Mouse (Mus musculus) cerebellum, adult 11 months (tissue): ENCODE data around the gene Eif2b5.
A peak's percentile ranks its signal among the peaks of the same experiment; 100 is the strongest.
"Not testable (repeated sequence)": the region's sequence is repeated elsewhere in the genome, so short reads cannot be mapped to it uniquely, and the experiment has no call there.

Experiments
- DNase-seq: peaks from one replicate; pipeline ENCODE4 v3.0.0; 2022

The Eif2b5 gene

DNA sequence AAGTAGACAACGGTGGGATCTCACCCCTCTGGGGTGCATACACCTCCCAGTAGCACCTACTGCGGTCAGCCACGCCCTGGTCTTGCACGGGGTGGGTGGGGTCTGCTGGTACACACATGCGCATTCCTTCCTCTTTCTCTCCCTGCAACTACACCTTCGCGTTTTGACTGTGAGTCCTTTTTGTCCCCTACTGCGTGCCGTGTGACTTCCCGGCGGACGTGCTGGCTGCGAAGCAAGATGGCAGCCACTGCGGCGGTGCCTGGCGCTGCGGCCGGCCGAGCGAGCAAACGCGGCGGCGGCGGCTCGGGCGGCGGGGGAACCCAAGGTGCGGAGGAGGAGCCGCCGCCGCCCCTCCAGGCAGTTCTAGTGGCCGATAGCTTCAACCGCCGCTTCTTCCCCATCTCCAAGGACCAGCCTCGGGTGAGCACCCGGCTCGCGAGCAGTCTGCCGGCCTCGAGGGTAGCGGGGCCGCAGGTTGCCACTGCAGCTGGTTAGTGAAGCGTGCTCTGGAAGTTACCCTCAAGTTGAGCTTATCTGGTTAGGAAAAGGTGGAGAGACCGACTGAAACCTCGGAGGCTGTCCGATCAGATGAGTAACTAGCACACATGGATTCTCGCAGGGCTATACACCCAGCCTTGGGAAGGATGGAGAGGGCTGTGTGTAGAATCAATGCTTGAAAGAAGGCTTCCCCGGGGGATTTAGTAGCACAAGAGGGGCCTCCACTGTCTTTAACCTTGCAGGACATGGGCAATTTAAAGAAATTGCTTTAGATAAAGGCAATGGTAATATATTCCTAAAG lies at the start of gene Eif2b5:
Gene Eif2b5 (plus strand): TSS at position 141 of the 799 bp plus-strand sequence.
- DNase-seq, result peak; percentile 93

- no peak for DNase-seq
These were observed 46.8 kb upstream of the Eif2b5 start for GRCm38 (mm10) chr16:20451774-20452173.

DNA sequence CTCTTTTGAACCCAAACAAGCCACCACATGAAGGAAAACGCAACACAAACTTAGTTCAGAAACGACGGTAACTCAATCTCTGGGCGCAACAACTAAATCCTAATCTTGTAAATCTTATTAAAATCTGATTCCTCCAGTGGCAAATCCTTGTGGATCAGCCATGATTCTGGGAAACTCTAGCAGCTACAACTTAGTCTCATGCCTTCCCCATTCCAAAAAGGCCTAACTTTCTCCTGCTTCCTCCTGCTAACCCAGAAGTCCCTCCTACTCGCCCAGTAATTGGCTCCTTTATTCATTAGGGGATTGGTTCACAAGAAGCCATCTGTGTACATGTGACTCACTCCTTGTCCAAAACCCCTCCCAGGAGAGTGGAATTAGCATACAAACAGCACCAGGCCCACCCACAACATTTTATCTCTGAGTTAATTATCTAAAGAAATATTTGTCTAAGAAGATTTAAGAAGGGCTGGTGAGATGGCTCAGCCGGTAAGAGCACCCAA lies 44.4 kb upstream of the Eif2b5 start:
- no peak for DNase-seq

- no peak for DNase-seq
These were observed 42.5 kb upstream of the Eif2b5 start for GRCm38 (mm10) chr16:20456106-20456505.

GRCm38 (mm10) chr16:20458736-20459135 lies 39.9 kb upstream of the Eif2b5 start:
- not testable (repeated sequence) for DNase-seq

GRCm38 (mm10) chr16:20464725-20465124 lies 33.9 kb upstream of the Eif2b5 start:
- DNase-seq, result no peak

- DNase-seq, result no peak
These were observed 27.6 kb upstream of the Eif2b5 start for GRCm38 (mm10) chr16:20470981-20471380.

- DNase-seq, result no peak
These were observed 26.9 kb upstream of the Eif2b5 start for GRCm38 (mm10) chr16:20471686-20472085.

DNA sequence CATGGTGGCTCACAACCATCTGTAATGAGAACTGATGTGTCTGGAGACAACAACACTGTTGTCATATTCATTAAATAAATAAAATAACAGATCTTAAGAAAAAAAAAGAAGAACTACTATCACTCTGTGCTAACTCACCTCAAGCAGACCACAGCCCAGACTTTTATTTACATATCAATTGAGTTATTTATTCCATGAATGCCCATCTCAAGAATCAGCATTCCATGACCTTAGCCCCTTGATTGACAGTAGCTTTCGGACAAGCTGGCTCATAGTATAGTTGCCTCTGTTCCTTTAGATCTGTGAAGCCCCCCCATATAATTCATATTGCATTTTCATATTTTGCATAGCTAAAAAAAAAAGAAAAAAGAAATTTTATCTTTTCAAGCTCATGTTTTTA lies 24.9 kb upstream of the Eif2b5 start:
- no peak for DNase-seq

DNA sequence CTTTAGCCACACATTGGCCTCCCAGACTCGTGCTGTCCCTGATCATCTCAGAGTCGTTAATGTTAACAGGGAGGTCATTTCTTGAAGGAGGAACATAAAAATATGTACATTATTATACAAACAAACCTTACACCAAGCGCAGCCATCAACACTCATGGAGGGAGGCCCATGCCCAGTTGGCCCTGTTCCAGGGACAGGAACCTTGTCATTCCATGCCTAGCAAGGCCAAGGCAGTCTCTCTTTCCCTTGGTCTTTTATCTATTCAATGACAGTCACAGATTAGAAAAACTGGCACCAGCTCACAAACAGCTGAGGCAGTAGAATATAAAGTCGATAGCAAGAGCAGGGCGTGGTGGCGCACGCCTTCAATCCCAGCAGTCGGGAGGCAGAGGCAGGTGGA lies 24.4 kb upstream of the Eif2b5 start:
- no peak for DNase-seq

GRCm38 (mm10) chr16:20474786-20475185 lies 23.8 kb upstream of the Eif2b5 start:
- DNase-seq, result no peak

GRCm38 (mm10) chr16:20475335-20475734 lies 23.3 kb upstream of the Eif2b5 start:
- DNase-seq, result no peak

DNA sequence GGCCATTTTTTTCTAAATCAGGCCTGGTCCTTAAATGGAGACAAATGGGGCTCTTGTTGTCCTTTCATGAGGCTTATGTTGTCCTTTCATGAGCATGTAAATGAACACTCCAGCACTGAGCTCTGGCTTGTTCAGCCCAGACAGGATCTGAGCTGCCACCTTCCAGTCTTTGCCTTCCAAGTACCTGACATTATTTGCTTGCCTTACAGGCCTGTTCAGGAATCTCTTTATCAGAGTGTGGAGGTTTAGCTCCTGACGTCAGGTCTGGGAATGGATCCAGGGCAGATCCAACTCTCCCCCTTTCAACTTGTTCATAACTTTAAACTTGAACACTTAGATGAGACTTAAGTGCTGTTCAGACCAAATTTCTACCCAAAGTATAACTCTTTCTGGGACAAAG lies 21.8 kb upstream of the Eif2b5 start:
- no peak for DNase-seq

DNA sequence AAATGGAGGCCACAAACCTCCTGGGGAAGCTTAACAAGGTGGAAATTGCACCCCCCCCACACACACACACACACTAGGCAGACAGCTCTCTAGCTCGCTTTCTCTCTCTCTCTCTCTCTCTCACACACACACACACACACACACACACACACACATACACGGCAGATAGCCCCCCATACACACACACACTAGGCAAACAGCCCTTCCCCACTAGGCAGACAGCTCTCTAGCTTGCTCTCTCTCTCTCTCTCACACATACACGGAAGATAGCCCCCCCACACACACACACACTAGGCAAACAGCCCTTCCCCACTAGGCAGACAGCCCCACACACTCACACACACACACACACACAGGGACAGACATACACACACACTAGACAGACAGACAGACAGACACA lies 21.3 kb upstream of the Eif2b5 start:
- DNase-seq, result no peak

- no peak for DNase-seq
These were observed 20.1 kb upstream of the Eif2b5 start for GRCm38 (mm10) chr16:20478504-20478903.

DNA sequence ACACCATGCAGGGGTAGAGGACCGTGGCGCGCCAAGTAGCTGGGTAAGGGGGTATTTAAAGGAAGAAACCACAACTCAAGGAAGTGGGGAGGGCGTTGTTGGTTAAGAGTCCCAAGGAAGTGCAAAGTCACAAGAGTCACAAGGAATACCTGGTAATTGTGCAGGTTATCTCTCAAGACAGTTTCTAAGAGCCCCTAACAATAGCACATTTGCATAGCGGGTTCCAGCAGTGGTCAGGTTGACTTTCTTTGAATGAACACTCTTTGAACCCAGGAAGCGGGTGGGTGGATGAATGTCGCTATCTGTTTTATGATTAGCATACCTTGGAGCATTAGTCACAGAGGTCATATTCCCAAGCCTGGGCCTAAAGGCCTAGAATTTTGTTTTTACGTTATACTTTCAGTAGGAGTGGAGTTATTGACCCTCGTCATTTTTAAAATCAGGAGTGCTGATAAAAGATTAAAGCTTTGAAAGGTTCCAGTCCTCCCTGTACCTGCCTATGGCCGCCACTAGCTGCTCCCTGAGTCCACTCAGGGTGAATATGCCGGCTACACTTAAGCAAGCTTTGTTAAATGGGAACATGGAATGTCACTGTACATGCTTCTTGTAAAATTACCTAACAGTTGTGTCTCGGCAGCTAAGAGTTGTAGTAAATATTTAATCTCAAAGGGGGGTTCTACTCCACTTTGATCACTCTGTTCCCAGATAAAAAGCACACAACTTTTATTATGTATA lies 19.4 kb upstream of the Eif2b5 start:
- not testable (repeated sequence) for DNase-seq

- DNase-seq, result no peak
These were observed 18.5 kb upstream of the Eif2b5 start for GRCm38 (mm10) chr16:20480115-20480514.

DNA sequence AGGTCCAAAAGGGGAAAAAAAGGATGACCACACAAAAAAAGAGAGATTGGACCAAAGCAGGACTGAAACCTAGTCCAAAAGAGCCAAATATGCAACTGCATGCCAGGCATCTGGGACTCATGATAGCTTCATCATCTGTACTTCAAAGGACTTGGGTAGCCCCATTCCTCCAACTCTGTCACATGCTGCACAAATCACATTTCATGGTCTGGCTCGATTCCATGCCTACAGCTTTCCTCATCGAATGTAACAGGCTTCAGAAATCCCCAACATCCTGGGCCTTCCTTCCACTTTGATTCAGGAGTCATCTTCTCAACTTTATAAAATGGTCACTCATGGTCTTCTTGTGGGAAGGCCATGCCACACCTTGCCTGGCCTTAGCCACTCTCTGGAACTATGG lies 16.9 kb upstream of the Eif2b5 start:
- no peak for DNase-seq

- not testable (repeated sequence) for DNase-seq
These were observed 14.9 kb upstream of the Eif2b5 start for GRCm38 (mm10) chr16:20483716-20484115.

- DNase-seq, result no peak
These were observed 13.6 kb upstream of the Eif2b5 start for GRCm38 (mm10) chr16:20485061-20485460.

GRCm38 (mm10) chr16:20486048-20486447 lies 12.6 kb upstream of the Eif2b5 start:
- DNase-seq, result no peak

DNA sequence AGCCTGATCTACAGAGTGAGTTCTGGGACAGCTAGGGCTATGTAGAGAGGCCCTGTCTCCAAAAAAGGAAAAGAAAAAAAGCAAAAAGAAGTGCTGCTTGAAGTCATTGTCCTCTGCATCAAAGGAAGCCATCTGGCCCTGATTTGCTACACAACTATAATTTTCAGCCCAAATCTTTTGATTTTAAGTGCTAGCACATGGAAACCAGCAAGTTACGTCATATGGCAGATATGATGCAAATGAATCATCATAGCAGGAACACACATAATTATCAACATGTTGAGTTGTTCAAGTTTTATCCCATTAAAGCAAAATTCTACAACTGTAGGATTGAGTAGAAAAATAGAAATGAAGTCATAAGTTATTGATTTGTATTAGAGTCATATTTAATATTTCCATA lies 10.5 kb upstream of the Eif2b5 start:
- no peak for DNase-seq

- not testable (repeated sequence) for DNase-seq
These were observed 9.9 kb upstream of the Eif2b5 start for GRCm38 (mm10) chr16:20488751-20489150.

- no peak for DNase-seq
These were observed 9.4 kb upstream of the Eif2b5 start for GRCm38 (mm10) chr16:20489233-20489632.
